In genomic region chr5:136874271-136874670, GRCm38 (mm10) we compare ENCODE assay signal across 1 mouse cellular context.
A peak's percentile ranks its signal among the peaks of the same experiment; 100 is the strongest.
TF ChIP-seq lines count a peak whose summit lies in the region.

No protein-coding gene starts in this region.

TF ChIP-seq in CH12.LX, 34 proteins besides CTCF, POLR2A, EP300 and RAD21:
- TF ChIP-seq ZNF384 (IDR thresholded peaks at IDR 0.05; ENCODE audit: low read depth, low read length) (peak; percentile 10; the same call in 1 of the 2 replicates), TCF12 (IDR thresholded peaks at IDR 0.05; ENCODE audit: low read depth, low read length) (no peak)
